Mouse (Mus musculus): ENCODE measurements around the gene Casp9.

DNA sequence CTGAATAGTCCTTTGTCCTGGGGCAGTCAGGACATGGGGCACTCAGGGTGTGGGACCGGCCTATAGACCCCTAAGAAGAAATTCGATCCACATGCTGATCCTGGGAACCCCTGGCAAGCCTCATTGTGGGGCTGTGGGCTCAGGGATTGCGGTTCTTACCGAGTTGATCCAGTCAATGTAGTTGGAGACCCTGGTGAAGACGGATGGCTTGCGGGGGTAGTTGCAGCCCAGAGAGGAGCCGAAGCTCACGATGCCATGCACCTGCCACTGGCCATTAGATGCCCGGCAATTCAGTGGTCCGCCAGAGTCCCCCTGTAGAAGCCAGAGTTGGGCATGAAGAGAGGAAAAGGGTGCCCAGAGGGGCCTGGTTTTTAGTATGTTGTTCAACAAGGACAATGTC, 24.3 kb downstream of the Casp9 start:
- TF ChIP-seq CTCF (conservative IDR thresholded peaks at IDR 0.05; ENCODE audit: low read length) (no peak), POU5F1 (IDR thresholded peaks at IDR 0.05; ENCODE audit: borderline replicate concordance, low read length) (no peak)
